Mouse (Mus musculus) thymus, adult 2 months (tissue): ENCODE results near the gene Zfp972. TPM values are rescaled to one million over a fixed set of nuclear protein-coding genes. Genes with fewer than 3 reads are reported as not detected.
"Not testable (repeated sequence)": the region's sequence is repeated elsewhere in the genome, so short reads cannot be mapped to it uniquely, and the experiment has no call there.

Source experiments
- DNase-seq: peaks from one replicate; pipeline ENCODE4 v3.0.0; 2021
- H3K27ac ChIP-seq: fragments of 200-500 bp; 2 replicates; pipeline ENCODE4 v1.5.1; 2012; ENCODE audit warnings: low read length, control low read depth; ENCODE audit not compliant: control insufficient read depth, insufficient read depth
- H3K27me3 ChIP-seq: fragments of 200-500 bp; 2 replicates; pipeline ENCODE4 v1.6.1; 2012; ENCODE audit warnings: mild to moderate bottlenecking, low read length, moderate library complexity, mixed read lengths; ENCODE audit not compliant: control insufficient read depth, insufficient read depth
- H3K36me3 ChIP-seq: fragments of 200-500 bp; 2 replicates; pipeline ENCODE4 v1.6.1; 2012; ENCODE audit warnings: mild to moderate bottlenecking, low read length, moderate library complexity; ENCODE audit not compliant: control insufficient read depth, insufficient read depth
- H3K4me1 ChIP-seq: fragments of 200-500 bp; replicated peaks from 2 replicates; pipeline ENCODE4 v1.6.1; 2012; ENCODE audit warnings: low read length; ENCODE audit not compliant: control insufficient read depth, insufficient read depth
- H3K4me3 ChIP-seq: fragments of 200-500 bp; 2 replicates; pipeline ENCODE4 v1.5.1; 2012; ENCODE audit warnings: mild to moderate bottlenecking, low read length, control low read depth, moderate library complexity; ENCODE audit not compliant: control insufficient read depth, insufficient read depth
- WGBS: fragments of 180-500 bp; shearing (Covaris S2); methylation state at CpG from one replicate; pipeline ENCODE4 v1.1.7; 2018; 5-methylcytosine and 5-hydroxymethylcytosine counted together
- polyA plus RNA-seq: library from polyadenylated mRNA; depleted of rRNA; stranded (reverse); fragments of >200 nt; gene quantifications from 2 replicates; pipeline ENCODE4 v1.2.3, GENCODE M21; 2012; rRNA removed

Gene Zfp972
- polyA plus RNA-seq: not detected in 2 replicates

DNA sequence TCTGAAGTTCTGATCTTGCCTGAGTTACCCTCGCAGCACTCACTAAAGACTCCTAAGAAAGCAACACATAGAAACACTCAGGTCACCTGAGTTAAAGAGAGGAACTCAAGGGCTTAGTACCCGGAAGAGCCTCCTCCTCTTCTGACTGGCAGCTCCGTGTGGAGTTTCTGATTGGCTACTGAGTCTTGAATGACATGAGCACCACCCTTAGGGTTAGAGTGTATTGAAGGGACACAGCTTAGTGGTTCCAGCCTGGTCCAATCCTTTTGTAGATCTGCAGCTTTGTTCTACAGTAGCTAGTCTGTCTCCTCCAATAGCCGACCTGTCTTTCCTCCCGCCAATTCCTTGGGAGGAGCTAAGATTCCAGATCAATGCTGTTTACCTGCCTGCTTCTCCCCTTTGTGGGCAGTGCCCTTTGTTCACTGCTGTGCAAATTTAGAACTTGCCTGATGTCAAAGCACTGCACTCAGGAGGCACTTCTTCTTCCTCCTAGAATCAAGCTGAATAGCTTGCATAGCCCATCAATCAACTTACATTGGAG lies at the start of gene Zfp972:
Gene Zfp972 (minus strand): TSS at position 51 of the 541 bp plus-strand sequence.
- WGBS: 71% methylated on average over 4 of the region's 5 CpGs
- not testable (repeated sequence) for H3K36me3 ChIP-seq, H3K4me1 ChIP-seq, H3K27ac ChIP-seq, H3K4me3 ChIP-seq, H3K27me3 ChIP-seq, DNase-seq

DNA sequence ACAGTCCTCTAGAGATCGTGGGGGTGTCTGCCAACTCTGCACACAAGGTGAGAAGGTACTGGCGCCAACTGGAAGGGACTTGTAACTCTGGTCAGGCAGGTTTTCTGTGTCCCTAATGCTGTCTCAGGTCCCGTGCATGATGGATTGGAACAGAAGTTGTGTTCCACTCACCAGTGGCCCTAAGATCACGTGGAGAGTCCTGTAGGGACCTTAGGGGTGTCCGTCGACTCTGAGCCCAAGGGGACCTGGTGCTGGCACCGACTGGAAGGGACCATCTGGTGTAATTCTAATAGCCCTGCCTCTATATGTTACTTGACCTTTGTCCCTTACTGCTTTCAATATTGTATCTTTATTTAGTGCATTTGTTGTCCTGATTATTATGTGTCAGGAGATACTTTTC lies 49.4 kb upstream of the Zfp972 start:
- 85% methylated on average over 7 of the region's 7 CpGs for WGBS
- not testable (repeated sequence) for H3K27ac ChIP-seq, DNase-seq, H3K4me3 ChIP-seq, H3K27me3 ChIP-seq, H3K4me1 ChIP-seq, H3K36me3 ChIP-seq

DNA sequence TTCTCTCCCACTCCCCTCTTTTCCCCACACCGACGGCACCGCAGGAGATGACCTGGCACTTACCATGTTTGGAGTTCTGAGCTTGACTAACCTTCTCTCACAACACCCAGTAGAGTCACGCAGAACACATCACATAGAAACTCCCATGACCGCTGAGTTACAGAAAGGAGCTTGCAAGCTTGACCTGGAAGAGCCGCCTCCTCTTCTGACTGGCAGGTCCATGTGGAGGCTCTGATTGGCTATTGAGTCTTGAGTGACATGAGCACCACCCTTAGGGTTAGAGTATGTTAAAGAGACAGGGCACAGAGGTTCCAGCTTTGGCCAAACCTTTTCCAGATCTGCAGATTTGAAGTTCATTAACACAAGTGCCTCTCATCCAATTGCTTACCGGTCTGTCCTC lies 31.7 kb upstream of the Zfp972 start, which contains the start of gene Gm14326:
Gene Gm14326 (minus strand): TSS at position 153 of the 400 bp plus-strand sequence.
- not testable (repeated sequence) for H3K36me3 ChIP-seq, H3K27ac ChIP-seq, H3K4me1 ChIP-seq, H3K27me3 ChIP-seq
- 0% methylated on average over 5 of the region's 7 CpGs for WGBS
- peak; percentile 76 for DNase-seq
- H3K4me3 ChIP-seq: peak within 1 kb of the TSS; percentile 65

DNA sequence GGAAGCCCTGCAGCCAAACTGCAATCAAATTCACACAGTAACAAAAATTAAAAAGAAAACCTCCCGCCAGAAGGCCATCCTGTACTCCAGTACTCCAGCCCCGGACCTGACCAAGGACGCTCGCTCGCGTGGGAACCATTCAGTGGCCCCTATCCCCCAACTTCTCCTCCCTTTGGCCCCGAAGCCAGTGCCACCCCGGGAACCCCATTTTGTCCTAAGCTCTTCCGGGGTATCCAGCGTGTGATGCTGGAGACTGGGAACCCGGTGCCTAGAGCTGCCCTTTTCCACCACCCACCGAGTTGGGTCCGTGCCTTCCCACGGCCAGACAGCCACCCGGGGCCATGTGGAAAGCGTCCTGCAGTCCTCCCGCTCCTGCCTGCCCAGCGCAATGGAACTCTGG lies 31.3 kb upstream of the Zfp972 start:
- H3K36me3 ChIP-seq, H3K27ac ChIP-seq, H3K27me3 ChIP-seq, H3K4me1 ChIP-seq: not testable (repeated sequence)
- peak overlapping the region; percentile 65 for H3K4me3 ChIP-seq
- DNase-seq: peak; percentile 14
- WGBS: 4% methylated on average over 18 of the region's 18 CpGs

DNA sequence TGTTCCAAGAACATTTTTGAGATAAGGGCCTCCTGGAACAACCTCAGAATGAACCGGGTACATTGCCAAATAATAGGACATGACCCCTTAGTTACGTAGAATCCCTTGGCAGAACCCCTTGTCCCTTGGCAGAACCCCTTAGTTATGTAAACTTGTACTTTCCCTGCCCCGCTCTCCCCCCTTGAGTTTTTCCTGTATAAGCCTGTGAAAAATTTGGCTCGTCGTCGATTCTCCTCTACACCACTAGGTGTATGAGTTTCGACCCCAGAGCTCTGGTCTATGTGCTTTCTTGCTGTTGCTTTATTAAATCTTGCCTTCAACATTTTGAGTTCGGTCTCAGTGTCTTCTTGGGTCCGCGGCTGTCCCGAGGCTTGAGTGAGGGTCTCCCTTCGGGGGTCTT lies 22.1 kb downstream of the Zfp972 start:
- not testable (repeated sequence) for H3K36me3 ChIP-seq, H3K27me3 ChIP-seq, H3K4me3 ChIP-seq, H3K27ac ChIP-seq, DNase-seq, H3K4me1 ChIP-seq
- 100% methylated on average over 3 of the region's 12 CpGs for WGBS

DNA sequence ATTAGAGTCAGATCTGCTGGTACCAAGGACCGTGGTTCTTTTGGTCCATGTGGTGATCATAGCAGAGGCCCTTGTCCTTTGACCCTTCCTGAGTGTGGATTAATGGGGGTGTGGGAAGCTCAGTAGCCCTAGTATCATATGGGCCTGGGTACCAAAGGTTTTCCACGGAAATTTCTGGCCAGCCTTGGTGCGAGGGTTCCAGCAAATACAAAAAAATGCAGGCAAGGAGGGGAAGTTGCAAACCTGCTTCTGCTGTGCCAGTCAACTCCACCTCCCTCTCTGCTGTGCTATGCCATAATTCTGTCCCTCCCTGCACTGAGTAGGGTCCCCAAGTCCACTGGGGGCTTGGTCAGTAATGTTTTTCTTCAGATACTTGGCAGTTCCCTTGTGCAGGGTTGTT lies 27.2 kb downstream of the Zfp972 start:
- not testable (repeated sequence) for H3K4me1 ChIP-seq, H3K4me3 ChIP-seq, H3K36me3 ChIP-seq, H3K27me3 ChIP-seq, H3K27ac ChIP-seq, DNase-seq
- 74% methylated on average over 2 of the region's 3 CpGs for WGBS

DNA sequence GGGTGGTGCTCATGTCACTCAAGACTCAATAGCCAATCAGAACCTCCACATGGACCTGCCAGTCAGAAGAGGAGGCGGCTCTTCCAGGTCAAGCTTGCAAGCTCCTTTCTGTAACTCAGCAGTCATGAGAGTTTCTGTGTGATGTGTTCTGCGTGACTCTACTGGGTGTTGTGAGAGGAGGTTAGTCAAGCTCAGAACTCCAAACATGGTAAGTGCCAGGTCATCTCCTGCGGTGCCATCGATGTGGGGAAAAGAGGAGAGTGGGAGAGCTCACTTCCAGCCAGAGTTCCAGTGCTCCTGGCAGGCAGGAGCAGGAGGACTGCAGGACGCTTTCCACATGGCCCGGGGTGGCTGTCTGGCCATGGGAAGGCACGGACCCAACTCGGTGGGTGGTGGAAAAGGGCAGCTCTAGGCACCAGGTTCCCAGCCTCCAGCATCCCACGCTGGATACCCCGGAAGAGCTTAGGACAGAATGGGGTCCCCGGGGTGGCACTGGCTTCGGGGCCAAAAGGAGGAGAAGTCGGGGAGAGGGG lies 28.3 kb downstream of the Zfp972 start, which contains the start of gene Gm14327:
Gene Gm14327 (plus strand): TSS at position 51 of the 533 bp plus-strand sequence.
- 43% methylated on average over 11 of the region's 13 CpGs for WGBS
- H3K36me3 ChIP-seq, H3K27me3 ChIP-seq, H3K4me1 ChIP-seq, H3K27ac ChIP-seq, DNase-seq: not testable (repeated sequence)
- H3K4me3 ChIP-seq: peak within 1 kb of the TSS; percentile 35

DNA sequence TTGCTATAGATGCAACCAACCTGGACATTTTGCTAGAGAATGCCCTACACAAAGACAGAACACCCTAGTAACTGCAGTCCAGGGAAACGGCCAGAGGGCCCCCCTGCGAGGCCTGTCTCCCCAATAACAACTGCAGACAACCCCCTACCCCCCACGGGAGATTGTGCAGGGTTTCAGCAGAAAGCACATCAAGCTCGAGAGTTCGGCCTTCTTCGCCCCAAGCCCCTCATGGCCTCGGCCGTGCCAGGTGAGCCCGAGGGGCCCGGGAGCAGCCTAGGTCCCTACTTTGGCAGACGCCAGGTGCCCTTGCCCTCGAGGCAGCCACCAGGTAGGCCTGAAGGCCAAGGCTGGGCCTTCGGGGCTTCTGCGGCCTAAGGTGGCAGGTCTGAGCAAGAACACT lies 37.7 kb downstream of the Zfp972 start:
- H3K36me3 ChIP-seq, H3K27ac ChIP-seq, H3K4me1 ChIP-seq, DNase-seq, H3K27me3 ChIP-seq, H3K4me3 ChIP-seq: not testable (repeated sequence)
- 92% methylated on average over 14 of the region's 14 CpGs for WGBS

DNA sequence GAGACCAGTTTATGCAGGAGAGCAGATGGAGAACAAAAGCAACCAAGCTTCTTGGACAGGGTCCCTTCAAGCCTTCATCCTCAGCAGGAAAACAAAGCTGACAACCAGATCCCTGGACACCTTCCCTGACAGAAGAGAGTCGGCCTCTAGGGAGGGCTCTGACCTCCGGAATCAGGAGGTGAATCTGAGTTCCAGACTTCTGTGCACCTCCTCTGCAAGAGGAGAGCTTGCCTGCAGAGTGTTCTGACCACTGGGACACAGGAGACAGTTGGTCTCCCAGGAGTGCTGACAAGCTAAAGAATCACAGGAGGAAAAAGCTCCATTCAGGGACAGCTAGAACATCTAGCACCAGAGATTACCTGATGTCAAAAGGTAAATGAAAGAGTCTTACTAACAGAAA lies 63.2 kb downstream of the Zfp972 start:
- DNase-seq, H3K4me3 ChIP-seq, H3K27ac ChIP-seq, H3K27me3 ChIP-seq, H3K36me3 ChIP-seq, H3K4me1 ChIP-seq: not testable (repeated sequence)
- WGBS: 89% methylated on average over 2 of the region's 2 CpGs
